Mouse (Mus musculus) kidney, embryonic 14.5 days (tissue): ENCODE measurements around the gene Stk19. TPM values are rescaled to one million over a fixed set of nuclear protein-coding genes. Genes with fewer than 3 reads are reported as not detected.

Source experiments
- ATAC-seq: fragments of 200-750 bp; cut with Nextera tagmentation; 2 replicates; pipeline ENCODE4 v1.8.0; 2017; ENCODE audit warnings: moderate number of reproducible peaks, mild to moderate bottlenecking, moderate TSS enrichment, moderate library complexity; ENCODE audit not compliant: low FRiP score, low TSS enrichment
- H3K27ac ChIP-seq: fragments of 300-500 bp; sonication (generic); 2 replicates; pipeline ENCODE4 v1.5.1; 2014; ENCODE audit warnings: low read depth, mild to moderate bottlenecking, low read length, moderate library complexity, mixed read lengths
- H3K27me3 ChIP-seq: fragments of 300-500 bp; sonication (generic); 2 replicates; pipeline ENCODE4 v1.6.1; 2014; ENCODE audit warnings: mild to moderate bottlenecking, low read length; ENCODE audit not compliant: control insufficient read depth, insufficient read depth
- H3K36me3 ChIP-seq: fragments of 300-500 bp; sonication (generic); 2 replicates; pipeline ENCODE4 v1.6.1; 2014; ENCODE audit warnings: low read length, mixed read lengths; ENCODE audit not compliant: control insufficient read depth, insufficient read depth
- H3K4me1 ChIP-seq: fragments of 300-500 bp; sonication (generic); 2 replicates; pipeline ENCODE4 v1.6.1; 2014; ENCODE audit warnings: low read length, mixed read lengths; ENCODE audit not compliant: control insufficient read depth, insufficient read depth
- H3K4me2 ChIP-seq: fragments of 300-500 bp; sonication (generic); replicated peaks from 2 replicates; pipeline ENCODE4 v1.6.1; 2014; ENCODE audit warnings: low read depth, mild to moderate bottlenecking, low read length
- H3K4me3 ChIP-seq: fragments of 300-500 bp; sonication (generic); 2 replicates; pipeline ENCODE4 v1.5.1; 2014; ENCODE audit warnings: mild to moderate bottlenecking, low read length
- H3K9ac ChIP-seq: fragments of 300-500 bp; sonication (generic); 2 replicates; pipeline ENCODE4 v1.6.1; 2014; ENCODE audit warnings: low read depth, mild to moderate bottlenecking, low read length, moderate library complexity
- H3K9me3 ChIP-seq: fragments of 300-500 bp; sonication (generic); 2 replicates; pipeline ENCODE4 v1.6.1; 2016; ENCODE audit warnings: low read length; ENCODE audit not compliant: control insufficient read depth
- WGBS: fragments of 180-500 bp; shearing (Covaris S2); extraction: QIAGEN DNeasy Blood & Tissue Kit; methylation state at CpG from one replicate; pipeline ENCODE4 v1.1.7; 2014; 5-methylcytosine and 5-hydroxymethylcytosine counted together
- polyA plus RNA-seq: library from polyadenylated mRNA; unstranded; fragments of >200 nt; fragmentation: Nextera tagmentation; extraction: Ambion mirVana; gene quantifications from 2 replicates; pipeline ENCODE4 v1.2.1, GENCODE M21; 2014

Gene Stk19
- polyA plus RNA-seq, 1 experiment from 2014 or later: 25.2 TPM

DNA sequence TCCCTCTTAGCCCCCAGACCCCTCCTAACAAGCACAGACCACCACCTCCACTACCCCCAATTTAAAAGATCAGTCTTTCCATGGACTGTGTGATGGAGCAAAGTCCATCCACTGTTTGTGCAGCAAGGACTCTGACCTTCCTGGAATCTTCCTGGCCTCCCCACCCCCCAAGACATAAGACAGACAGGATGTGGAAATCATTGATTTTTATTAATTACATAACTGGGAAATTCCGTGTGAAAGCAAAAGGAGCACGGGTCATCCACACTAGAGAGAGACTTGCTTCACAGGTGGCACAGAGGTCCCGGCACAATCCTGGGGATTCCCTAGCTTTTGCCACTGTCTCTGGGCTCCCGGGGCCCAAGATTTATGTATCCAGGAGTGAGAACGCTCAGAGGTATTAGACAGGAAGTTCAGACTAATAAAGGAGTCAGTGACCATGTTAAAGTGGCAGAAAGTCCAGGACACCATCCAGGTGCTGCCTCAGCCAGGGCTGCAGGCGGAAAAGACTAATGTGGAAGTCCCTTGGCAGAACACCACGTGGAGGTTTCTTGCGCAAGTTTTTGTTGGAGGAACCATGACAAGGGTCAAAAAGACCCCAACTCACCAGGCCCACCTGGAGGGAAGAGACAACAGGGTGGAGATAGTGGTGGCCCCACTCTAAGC is 25.8 kb upstream of the Stk19 start, which contains the start of gene Cfb:
Cfb (minus strand) TSS at position 103 of the 666 bp plus-strand sequence.
- Histone ChIP-seq H3K27me3 (no peaks in the 10 kb centered on the region), H3K4me3 (no peak within 1 kb of the TSS), H3K4me1 (no peaks in the 10 kb centered on the region), H3K36me3 (no peaks in the 10 kb centered on the region; the same call in 1 of the 2 replicates), H3K9ac (no peak within 1 kb of the TSS), H3K4me2 (no peak within 1 kb of the TSS), H3K27ac (no peak within 1 kb of the TSS), H3K9me3 (no peaks in the 10 kb centered on the region)
- WGBS: 36% methylated on average over 8 of the region's 8 CpGs
- no peak for ATAC-seq

DNA sequence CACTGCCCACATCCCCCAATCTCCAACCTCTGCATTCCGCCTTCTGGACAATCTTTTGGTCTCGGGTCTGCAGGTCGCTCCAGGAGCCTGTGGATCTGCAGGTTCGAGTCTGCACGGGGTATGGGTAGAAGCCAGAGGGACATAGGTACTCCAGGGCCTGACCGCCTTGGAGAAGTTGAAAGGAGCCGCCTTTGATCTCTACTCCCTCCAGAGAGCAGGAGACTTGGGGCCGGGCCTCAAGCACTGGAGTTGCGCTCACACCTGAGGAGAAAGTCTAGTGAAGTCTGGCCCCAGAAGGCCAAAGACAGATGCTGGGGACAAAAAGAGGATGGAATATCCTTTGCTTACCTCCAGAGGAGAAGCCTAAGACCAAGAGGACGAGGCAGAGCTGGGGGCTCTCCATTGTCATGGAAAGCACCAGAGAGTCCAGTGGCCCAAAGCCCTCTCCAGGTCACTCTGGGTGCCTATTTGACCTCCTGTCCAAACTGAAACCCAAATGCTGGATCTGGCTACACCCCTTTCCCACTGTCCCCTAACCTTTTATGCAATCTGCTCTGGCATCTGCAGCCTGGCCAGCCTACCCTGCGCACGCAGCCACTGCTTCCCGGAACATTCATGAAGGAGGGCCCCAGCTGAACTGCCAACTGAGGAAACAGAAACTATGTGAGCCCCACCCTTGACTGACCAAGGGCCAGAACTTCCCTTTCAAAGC is 25.1 kb upstream of the Stk19 start:
- no peaks in the 10 kb centered on the region for H3K4me1 ChIP-seq
- no peak overlapping the region for H3K9ac ChIP-seq
- WGBS: 61% methylated on average over 13 of the region's 13 CpGs
- no peaks in the 10 kb centered on the region for H3K9me3 ChIP-seq
- no peaks in the 10 kb centered on the region for H3K27me3 ChIP-seq
- no peak overlapping the region for H3K4me2 ChIP-seq
- H3K36me3 ChIP-seq: peaks cover 4% of the 10 kb centered on the region; the same call in 1 of the 2 replicates
- H3K27ac ChIP-seq: no peak overlapping the region
- no peak for ATAC-seq
- H3K4me3 ChIP-seq: no peak overlapping the region

DNA sequence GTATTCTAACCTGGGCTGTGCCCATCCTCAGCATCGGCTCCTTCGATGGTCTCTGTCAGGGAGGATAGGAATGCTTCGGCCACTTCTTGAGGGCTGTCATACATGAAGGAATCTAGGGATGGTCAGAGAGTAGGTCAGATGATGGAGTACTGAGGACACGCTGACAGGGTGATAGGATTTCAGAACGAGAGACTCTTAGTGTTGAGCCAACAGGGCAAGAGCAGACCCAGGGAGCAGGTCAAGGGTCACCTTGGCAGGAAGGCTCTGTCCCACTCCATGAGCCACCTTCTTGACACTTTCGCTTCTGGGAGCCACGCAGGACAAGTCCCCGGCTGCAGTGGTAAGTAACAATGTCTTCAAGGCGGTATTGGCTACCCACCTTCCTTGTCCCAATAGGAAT is 23.8 kb upstream of the Stk19 start:
- no peaks in the 10 kb centered on the region for H3K27me3 ChIP-seq
- WGBS: 79% methylated on average over 9 of the region's 9 CpGs
- ATAC-seq: no peak
- H3K36me3 ChIP-seq: peaks cover 13% of the 10 kb centered on the region; the same call in 1 of the 2 replicates
- H3K4me2 ChIP-seq: no peak overlapping the region
- H3K27ac ChIP-seq: no peak overlapping the region
- no peak overlapping the region for H3K4me3 ChIP-seq
- no peaks in the 10 kb centered on the region for H3K4me1 ChIP-seq
- H3K9me3 ChIP-seq: no peaks in the 10 kb centered on the region
- H3K9ac ChIP-seq: no peak overlapping the region

DNA sequence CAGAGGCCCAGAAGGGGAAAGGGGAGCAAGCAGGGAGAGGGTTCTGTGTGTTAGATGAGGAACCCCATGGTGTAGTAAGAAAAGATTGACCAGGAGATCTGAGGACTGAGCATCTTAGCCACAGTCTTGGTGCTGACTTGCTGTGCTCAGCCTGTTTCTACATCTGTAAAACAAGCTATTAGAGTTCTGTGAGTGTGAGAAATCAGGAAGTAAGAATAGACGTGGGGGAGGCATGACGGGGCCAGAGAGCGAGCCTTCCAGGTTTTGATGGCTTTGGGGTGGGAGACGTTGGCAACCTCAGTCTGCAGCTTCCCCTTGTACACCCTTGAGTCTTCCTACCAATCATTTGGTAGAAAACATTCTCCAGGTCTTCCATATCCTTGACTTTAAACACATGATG is 21.9 kb upstream of the Stk19 start:
- Histone ChIP-seq H3K27me3 (no peaks in the 10 kb centered on the region), H3K4me1 (no peaks in the 10 kb centered on the region), H3K36me3 (peaks cover 25% of the 10 kb centered on the region), H3K27ac (no peak overlapping the region), H3K9ac (no peak overlapping the region), H3K9me3 (no peaks in the 10 kb centered on the region), H3K4me2 (no peak overlapping the region), H3K4me3 (no peak overlapping the region)
- no peak for ATAC-seq
- WGBS: 71% methylated on average over 4 of the region's 4 CpGs

DNA sequence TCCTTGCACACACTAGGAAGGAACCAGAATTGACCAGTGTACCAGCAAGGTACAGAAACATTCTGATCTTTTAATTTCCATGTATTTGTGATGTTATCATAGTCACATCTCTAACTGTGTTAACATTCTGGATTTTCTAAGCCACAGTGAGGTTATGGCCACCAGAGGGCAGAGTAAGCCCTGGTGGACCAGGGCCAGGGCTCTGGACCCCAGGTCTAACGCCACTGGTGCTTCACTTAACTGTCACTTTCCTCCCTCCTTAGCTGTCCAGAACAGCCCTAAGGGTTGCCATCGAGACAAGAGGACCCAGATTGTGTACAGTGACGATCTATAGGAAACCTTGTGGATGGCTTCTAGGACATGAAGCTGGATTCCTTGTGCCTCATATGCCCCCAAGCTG is 19.1 kb upstream of the Stk19 start:
- no peak overlapping the region for H3K4me2 ChIP-seq
- no peaks in the 10 kb centered on the region for H3K27me3 ChIP-seq
- H3K36me3 ChIP-seq: peaks cover 41% of the 10 kb centered on the region
- peaks cover 7% of the 10 kb centered on the region for H3K4me1 ChIP-seq
- H3K4me3 ChIP-seq: no peak overlapping the region
- no peak for ATAC-seq
- no peak overlapping the region for H3K9ac ChIP-seq
- H3K9me3 ChIP-seq: no peaks in the 10 kb centered on the region
- WGBS: 45% methylated on average over 3 of the region's 3 CpGs
- H3K27ac ChIP-seq: no peak overlapping the region

DNA sequence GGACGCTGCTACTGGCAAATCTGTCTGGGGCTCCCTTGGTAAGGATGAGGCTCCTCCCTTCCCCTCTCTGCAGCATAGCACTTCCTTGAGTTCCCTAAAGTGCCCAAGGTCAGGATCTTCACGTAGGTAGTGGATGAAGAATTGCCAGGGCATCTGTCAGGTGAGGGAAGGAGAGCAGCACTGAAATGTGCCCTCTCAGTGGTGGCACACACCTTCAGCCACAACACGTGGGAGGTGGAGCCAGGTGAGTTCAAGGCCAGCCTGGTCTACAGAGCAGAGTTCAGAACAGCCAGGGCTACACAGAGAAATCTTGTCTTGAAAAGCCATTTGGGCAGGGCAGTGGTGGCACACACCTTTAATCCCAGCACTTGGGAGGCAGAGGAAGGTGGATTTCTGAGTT is 18.0 kb upstream of the Stk19 start:
- H3K4me3 ChIP-seq: no peak overlapping the region
- no peaks in the 10 kb centered on the region for H3K9me3 ChIP-seq
- no peak for ATAC-seq
- no peak overlapping the region for H3K27ac ChIP-seq
- 83% methylated on average over 3 of the region's 3 CpGs for WGBS
- no peak overlapping the region for H3K9ac ChIP-seq
- peaks cover 41% of the 10 kb centered on the region for H3K36me3 ChIP-seq
- no peak overlapping the region for H3K4me2 ChIP-seq
- peaks cover 8% of the 10 kb centered on the region for H3K4me1 ChIP-seq
- no peaks in the 10 kb centered on the region for H3K27me3 ChIP-seq

DNA sequence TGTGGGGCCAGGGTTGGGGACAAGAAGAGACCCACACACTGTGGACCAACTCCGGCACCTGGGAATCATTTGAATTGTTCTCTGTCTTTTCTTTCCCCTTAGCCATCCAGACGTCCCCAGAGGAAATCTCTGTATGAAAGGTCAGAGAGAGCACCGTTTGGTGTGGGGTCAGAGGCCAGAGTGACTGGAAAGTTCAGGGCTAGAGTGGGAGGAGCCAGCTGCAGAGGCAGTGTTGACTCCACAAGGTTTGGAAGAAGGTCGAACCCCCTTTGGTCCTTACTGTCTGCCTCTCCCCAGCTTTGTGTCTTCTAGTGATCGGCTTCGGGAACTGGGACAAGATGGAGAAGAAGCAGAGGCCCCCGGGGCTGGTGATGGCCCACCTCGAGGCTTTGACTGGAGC is 16.8 kb upstream of the Stk19 start:
- no peak for ATAC-seq
- H3K4me2 ChIP-seq: no peak overlapping the region
- WGBS: 79% methylated on average over 8 of the region's 8 CpGs
- no peaks in the 10 kb centered on the region for H3K9me3 ChIP-seq
- H3K36me3 ChIP-seq: peaks cover 41% of the 10 kb centered on the region
- H3K27ac ChIP-seq: no peak overlapping the region
- peaks cover 13% of the 10 kb centered on the region for H3K4me1 ChIP-seq
- H3K9ac ChIP-seq: no peak overlapping the region
- no peaks in the 10 kb centered on the region for H3K27me3 ChIP-seq
- H3K4me3 ChIP-seq: no peak overlapping the region

DNA sequence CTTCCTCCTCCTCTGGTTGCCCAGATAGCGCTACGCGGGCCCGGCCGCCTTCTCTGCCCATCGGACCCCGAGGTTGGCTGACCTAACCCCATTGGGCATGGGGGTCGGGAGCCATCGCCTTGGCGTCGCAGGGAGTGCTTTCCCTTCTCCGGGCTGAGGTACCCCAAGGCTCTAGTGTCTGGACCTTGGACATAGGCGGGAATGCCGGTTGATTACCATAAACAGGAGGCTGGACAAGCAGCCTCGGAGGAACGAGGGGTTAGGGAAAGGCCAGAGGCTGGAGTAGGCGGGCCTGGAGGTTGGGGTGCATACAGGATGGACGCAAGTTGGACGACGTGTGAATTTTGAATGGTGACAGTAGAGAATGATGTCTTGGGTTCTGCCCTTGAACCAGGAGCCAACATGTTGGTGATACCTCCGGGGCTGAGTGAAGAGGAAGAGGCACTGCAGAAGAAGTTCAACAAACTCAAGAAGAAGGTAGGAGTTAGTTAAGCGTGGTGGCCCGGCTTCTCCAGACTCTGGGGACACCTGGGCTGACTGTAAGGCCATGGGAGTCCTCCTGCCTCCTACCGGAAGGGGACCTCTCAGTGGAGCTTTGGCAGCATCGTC is 13.9 kb upstream of the Stk19 start:
- H3K9ac ChIP-seq: peak overlapping the region; percentile 85
- H3K4me1 ChIP-seq: peaks cover 13% of the 10 kb centered on the region
- peak overlapping the region; percentile 90 for H3K4me2 ChIP-seq
- H3K9me3 ChIP-seq: no peaks in the 10 kb centered on the region
- peaks cover 52% of the 10 kb centered on the region for H3K36me3 ChIP-seq
- peak overlapping the region; percentile 95 for H3K4me3 ChIP-seq
- no peaks in the 10 kb centered on the region for H3K27me3 ChIP-seq
- peak; percentile 38 for ATAC-seq
- 3% methylated on average over 25 of the region's 25 CpGs for WGBS
- peak overlapping the region; percentile 17; the same call in 1 of the 2 replicates for H3K27ac ChIP-seq
